Mouse (Mus musculus): ENCODE measurements around the gene 4930452B06Rik. TPM values are rescaled to one million over a fixed set of nuclear protein-coding genes. Genes with fewer than 3 reads are reported as not detected.

Gene 4930452B06Rik
- polyA plus RNA-seq, 1 experiment from 2014 or later: 4.2 TPM

DNA sequence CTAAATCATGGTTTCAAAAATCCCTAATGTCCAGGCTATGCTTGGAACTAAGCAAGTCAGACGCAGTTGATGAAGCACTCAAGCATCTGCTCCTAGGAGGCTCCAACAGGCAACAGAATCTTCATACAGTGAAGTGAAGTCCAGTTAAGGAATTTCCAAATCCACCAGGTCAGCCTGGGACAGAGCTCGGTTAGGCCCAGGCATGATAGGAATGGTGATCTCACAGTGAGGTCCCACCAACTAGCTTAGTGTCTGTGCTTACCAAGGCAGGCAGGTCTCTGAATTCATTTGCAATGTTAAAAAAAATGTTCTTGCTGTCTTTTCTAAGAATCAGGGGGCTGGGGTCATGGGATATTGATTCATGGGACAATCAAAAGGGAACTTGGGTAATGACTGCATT, 236.3 kb downstream of the 4930452B06Rik start:
- no peak for ATAC-seq (ENCODE audit: low read depth)
- Histone ChIP-seq H3K4me3 (ENCODE audit: low read depth, low read length) (no peak overlapping the region), H3K9ac (ENCODE audit: low read depth, low read length) (no peak overlapping the region), H3K4me2 (ENCODE audit: low read depth, low read length) (no peak overlapping the region), H3K27me3 (ENCODE audit: control insufficient read depth, insufficient read depth, low read depth, low read length) (no peaks in the 10 kb centered on the region), H3K36me3 (ENCODE audit: control insufficient read depth, insufficient read depth) (no peaks in the 10 kb centered on the region), H3K9me3 (replicated peaks; ENCODE audit: control insufficient read depth, low read length) (no peaks in the 10 kb centered on the region), H3K27ac (ENCODE audit: low read length) (no peak overlapping the region), H3K4me1 (ENCODE audit: control insufficient read depth, low read depth, low read length) (no peaks in the 10 kb centered on the region)
- WGBS (ENCODE audit: insufficient replicate concordance): 62% methylated on average over 2 of the region's 2 CpGs

DNA sequence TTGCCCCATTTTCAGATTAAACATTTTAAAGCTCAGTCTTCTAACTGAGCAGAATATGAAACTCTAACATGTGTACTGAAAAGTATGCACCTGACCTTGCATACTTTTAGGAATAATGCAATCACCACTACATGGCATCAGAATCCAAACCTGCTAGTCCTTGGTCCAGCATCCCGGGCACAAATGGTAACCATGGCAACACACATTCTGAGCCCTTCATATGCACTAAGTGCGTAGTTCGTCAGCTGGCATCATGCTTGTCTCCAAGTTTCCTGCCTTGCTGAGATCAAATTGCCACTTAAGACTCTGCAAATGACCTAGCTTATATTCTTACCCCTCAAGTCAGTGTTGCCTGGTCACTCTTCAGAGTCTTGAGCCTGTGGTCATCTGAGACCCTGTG, 243.2 kb downstream of the 4930452B06Rik start:
- ATAC-seq (ENCODE audit: low read depth): no peak
- Histone ChIP-seq H3K9me3 (replicated peaks; ENCODE audit: control insufficient read depth, low read length) (no peaks in the 10 kb centered on the region), H3K4me2 (ENCODE audit: low read depth, low read length) (no peak overlapping the region), H3K27ac (ENCODE audit: low read length) (no peak overlapping the region), H3K4me1 (ENCODE audit: control insufficient read depth, low read depth, low read length) (no peaks in the 10 kb centered on the region), H3K4me3 (ENCODE audit: low read depth, low read length) (no peak overlapping the region), H3K9ac (ENCODE audit: low read depth, low read length) (no peak overlapping the region), H3K27me3 (ENCODE audit: control insufficient read depth, insufficient read depth, low read depth, low read length) (no peaks in the 10 kb centered on the region), H3K36me3 (ENCODE audit: control insufficient read depth, insufficient read depth) (no peaks in the 10 kb centered on the region)
- WGBS (ENCODE audit: insufficient replicate concordance): 75% methylated on average over 3 of the region's 3 CpGs

DNA sequence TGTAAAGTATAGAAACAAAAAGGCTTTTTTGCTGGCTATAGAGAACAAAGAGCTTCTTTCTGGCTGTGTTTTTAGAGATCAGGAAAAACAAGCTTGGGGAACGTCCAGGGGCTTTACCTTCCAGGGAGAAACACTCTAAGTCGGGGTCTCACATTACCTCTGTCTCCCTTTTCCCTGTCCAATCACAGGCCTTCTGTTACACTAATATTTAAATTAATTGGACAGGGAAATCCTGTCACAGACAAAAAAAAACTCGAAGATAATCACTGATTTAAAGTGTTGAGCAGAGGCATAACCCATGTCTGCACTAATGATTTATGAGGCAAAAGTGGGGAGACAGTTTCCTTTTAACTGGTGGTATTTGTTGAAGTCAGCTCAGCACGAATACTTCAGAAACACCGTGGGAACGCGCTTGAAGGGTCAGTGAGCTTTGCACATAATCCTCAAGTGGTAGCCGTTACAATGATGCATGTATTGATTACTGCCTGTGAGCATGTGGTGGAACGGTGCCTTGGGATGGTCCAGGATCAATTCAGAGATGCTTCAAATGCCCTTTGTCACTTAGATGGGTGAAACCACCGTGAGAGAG, 244.7 kb downstream of the 4930452B06Rik start:
- H3K9ac ChIP-seq (ENCODE audit: low read depth, low read length): no peak overlapping the region
- H3K36me3 ChIP-seq (ENCODE audit: control insufficient read depth, insufficient read depth): no peaks in the 10 kb centered on the region
- H3K9me3 ChIP-seq (replicated peaks; ENCODE audit: control insufficient read depth, low read length): no peaks in the 10 kb centered on the region
- no peaks in the 10 kb centered on the region for H3K27me3 ChIP-seq (ENCODE audit: control insufficient read depth, insufficient read depth, low read depth, low read length)
- no peak overlapping the region for H3K4me2 ChIP-seq (ENCODE audit: low read depth, low read length)
- no peak overlapping the region for H3K27ac ChIP-seq (ENCODE audit: low read length)
- 23% methylated on average over 10 of the region's 10 CpGs for WGBS (ENCODE audit: insufficient replicate concordance)
- H3K4me1 ChIP-seq (ENCODE audit: control insufficient read depth, low read depth, low read length): no peaks in the 10 kb centered on the region
- ATAC-seq (ENCODE audit: low read depth): no peak
- no peak overlapping the region for H3K4me3 ChIP-seq (ENCODE audit: low read depth, low read length)

DNA sequence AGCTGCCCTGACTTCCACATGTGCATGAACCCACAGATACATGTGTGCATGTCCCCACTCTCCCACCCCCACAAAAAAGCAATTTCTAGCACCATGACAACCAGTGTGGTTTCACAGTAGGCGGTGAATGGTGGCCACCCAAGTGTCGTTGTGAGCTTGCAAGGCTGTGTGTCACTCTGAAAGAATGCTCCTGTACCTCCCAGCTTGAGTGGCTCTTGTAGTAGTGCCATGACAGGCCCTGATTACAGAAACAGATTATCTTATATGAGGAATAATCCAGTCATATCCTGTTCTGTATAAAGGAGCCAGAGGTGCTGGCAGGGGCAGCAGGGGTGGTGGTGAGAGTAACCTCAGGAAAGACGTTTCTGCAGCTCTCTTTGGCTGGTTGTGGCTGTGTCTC, 247.4 kb downstream of the 4930452B06Rik start:
- H3K27ac ChIP-seq (ENCODE audit: low read length): no peak overlapping the region
- ATAC-seq (ENCODE audit: low read depth): no peak
- no peak overlapping the region for H3K4me3 ChIP-seq (ENCODE audit: low read depth, low read length)
- H3K9ac ChIP-seq (ENCODE audit: low read depth, low read length): no peak overlapping the region
- no peak overlapping the region for H3K4me2 ChIP-seq (ENCODE audit: low read depth, low read length)
- H3K27me3 ChIP-seq (ENCODE audit: control insufficient read depth, insufficient read depth, low read depth, low read length): no peaks in the 10 kb centered on the region
- 43% methylated on average over 3 of the region's 3 CpGs for WGBS (ENCODE audit: insufficient replicate concordance)
- H3K36me3 ChIP-seq (ENCODE audit: control insufficient read depth, insufficient read depth): no peaks in the 10 kb centered on the region
- no peaks in the 10 kb centered on the region for H3K4me1 ChIP-seq (ENCODE audit: control insufficient read depth, low read depth, low read length)
- H3K9me3 ChIP-seq (replicated peaks; ENCODE audit: control insufficient read depth, low read length): no peaks in the 10 kb centered on the region

DNA sequence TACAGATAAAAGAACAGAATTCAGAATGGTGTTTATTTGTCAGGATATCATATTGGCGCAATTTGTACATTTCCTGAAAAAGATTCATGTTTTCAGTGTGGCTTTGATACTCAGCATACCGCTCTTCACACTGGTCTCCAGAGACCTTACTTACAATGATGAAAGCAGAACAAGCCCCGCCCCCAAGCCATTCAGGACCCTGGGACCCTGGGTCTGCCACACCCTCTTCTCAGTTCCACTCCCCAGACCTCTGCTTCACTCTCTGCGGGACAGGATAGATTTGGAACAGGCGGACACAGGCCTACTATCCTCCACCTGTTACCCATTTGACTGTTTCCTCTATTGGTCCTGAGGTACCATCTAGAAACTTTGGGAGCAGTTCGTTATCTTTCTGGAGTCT, 260.1 kb downstream of the 4930452B06Rik start:
- no peaks in the 10 kb centered on the region for H3K36me3 ChIP-seq (ENCODE audit: control insufficient read depth, insufficient read depth)

DNA sequence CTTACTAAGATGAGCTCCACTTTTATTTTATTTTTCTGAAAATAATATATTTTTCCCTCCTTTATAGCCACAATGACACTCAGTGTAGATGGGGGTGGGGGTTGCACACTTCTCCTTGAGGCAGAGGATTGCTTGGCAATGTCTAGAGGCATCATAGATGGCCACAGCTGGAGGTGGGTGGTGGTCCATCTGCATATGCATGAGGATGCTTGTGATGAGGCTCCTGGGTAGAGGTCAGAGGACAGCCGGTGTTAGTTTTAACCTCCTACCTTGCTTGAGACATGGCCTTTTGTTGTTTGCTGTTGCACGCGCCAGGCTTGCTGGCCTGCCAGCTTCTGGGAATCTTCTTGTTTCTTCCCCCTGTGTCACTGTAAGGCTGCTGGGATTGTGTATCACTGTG, 262.7 kb downstream of the 4930452B06Rik start:
- Histone ChIP-seq H3K4me1 (ENCODE audit: control insufficient read depth, low read depth, low read length) (no peaks in the 10 kb centered on the region), H3K27ac (ENCODE audit: low read length) (no peak overlapping the region), H3K4me3 (ENCODE audit: low read depth, low read length) (no peak overlapping the region), H3K27me3 (ENCODE audit: control insufficient read depth, insufficient read depth, low read depth, low read length) (no peaks in the 10 kb centered on the region), H3K36me3 (ENCODE audit: control insufficient read depth, insufficient read depth) (no peaks in the 10 kb centered on the region), H3K4me2 (ENCODE audit: low read depth, low read length) (no peak overlapping the region), H3K9ac (ENCODE audit: low read depth, low read length) (no peak overlapping the region), H3K9me3 (replicated peaks; ENCODE audit: control insufficient read depth, low read length) (no peaks in the 10 kb centered on the region)
- 82% methylated on average over 3 of the region's 3 CpGs for WGBS (ENCODE audit: insufficient replicate concordance)
- no peak for ATAC-seq (ENCODE audit: low read depth)

More for the DNA sequence above, 260.1 kb downstream of the 4930452B06Rik start:
- Histone ChIP-seq H3K27me3 (ENCODE audit: control insufficient read depth, insufficient read depth, low read depth, low read length) (no peaks in the 10 kb centered on the region), H3K9me3 (replicated peaks; ENCODE audit: control insufficient read depth, low read length) (no peaks in the 10 kb centered on the region), H3K27ac (ENCODE audit: low read length) (no peak overlapping the region), H3K9ac (ENCODE audit: low read depth, low read length) (no peak overlapping the region), H3K4me3 (ENCODE audit: low read depth, low read length) (no peak overlapping the region), H3K4me1 (ENCODE audit: control insufficient read depth, low read depth, low read length) (no peaks in the 10 kb centered on the region), H3K4me2 (ENCODE audit: low read depth, low read length) (no peak overlapping the region)
- 59% methylated on average over 6 of the region's 6 CpGs for WGBS (ENCODE audit: insufficient replicate concordance)
- ATAC-seq (ENCODE audit: low read depth): no peak

DNA sequence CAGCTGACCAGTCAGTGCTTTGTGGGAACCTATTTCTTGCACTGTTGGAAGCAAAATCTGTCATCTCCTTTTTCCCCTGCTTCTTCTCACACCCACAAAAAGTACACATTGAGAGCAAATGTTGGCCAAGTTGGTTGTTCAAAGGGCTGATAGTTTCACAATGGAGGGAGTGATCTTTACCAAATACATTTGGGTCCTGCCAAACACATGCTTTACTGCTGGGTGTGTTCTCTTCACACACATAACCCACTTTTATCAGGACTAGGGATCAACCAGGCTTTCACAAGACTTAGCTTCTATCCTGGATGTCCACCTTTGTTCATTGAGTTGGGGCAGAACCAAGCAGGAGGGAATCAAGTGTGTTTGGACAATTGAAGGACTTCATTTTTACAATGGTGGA, 267.5 kb downstream of the 4930452B06Rik start:
- H3K9ac ChIP-seq (ENCODE audit: low read depth, low read length): no peak overlapping the region
- H3K9me3 ChIP-seq (replicated peaks; ENCODE audit: control insufficient read depth, low read length): no peaks in the 10 kb centered on the region
- no peaks in the 10 kb centered on the region for H3K36me3 ChIP-seq (ENCODE audit: control insufficient read depth, insufficient read depth)
- H3K4me2 ChIP-seq (ENCODE audit: low read depth, low read length): no peak overlapping the region
- H3K27ac ChIP-seq (ENCODE audit: low read length): no peak overlapping the region
- H3K4me1 ChIP-seq (ENCODE audit: control insufficient read depth, low read depth, low read length): no peaks in the 10 kb centered on the region
- no peak overlapping the region for H3K4me3 ChIP-seq (ENCODE audit: low read depth, low read length)
- ATAC-seq (ENCODE audit: low read depth): 0 out of 2 replicates have a peak, but pooled peaks have one; percentile 35
- H3K27me3 ChIP-seq (ENCODE audit: control insufficient read depth, insufficient read depth, low read depth, low read length): no peaks in the 10 kb centered on the region

DNA sequence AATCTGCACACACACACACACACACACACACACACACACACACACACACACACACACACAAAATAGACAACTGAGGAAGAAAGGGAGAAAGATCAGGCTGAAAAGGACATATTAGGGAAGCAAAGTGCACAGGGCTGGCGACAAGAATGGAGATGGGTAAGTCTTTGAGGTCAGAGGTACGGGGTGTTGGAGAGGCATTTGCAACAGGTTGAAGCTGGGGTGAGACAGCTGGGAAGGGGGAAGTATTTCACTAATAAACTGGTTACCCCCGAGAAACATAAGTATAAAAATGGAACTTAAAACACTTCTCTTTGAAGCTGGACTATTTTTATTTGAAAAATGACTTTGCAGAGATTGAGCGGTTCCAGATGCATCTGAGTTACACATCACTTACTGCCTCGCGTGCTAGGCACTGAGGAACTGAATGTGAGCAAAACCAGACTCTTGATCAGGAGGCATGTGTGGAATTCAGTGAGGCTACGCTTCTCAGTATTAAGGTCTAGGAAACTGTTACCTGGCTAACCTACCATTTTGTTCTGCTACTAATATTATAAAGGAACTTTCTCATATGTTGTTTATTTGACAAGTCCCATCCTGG, 270.3 kb downstream of the 4930452B06Rik start:
- Histone ChIP-seq H3K4me1 (ENCODE audit: control insufficient read depth, low read depth, low read length) (no peaks in the 10 kb centered on the region), H3K36me3 (ENCODE audit: control insufficient read depth, insufficient read depth) (no peaks in the 10 kb centered on the region), H3K27me3 (ENCODE audit: control insufficient read depth, insufficient read depth, low read depth, low read length) (no peaks in the 10 kb centered on the region), H3K27ac (ENCODE audit: low read length) (no peak overlapping the region), H3K9me3 (replicated peaks; ENCODE audit: control insufficient read depth, low read length) (no peaks in the 10 kb centered on the region), H3K4me2 (ENCODE audit: low read depth, low read length) (no peak overlapping the region), H3K9ac (ENCODE audit: low read depth, low read length) (no peak overlapping the region), H3K4me3 (ENCODE audit: low read depth, low read length) (no peak overlapping the region)
- no peak for ATAC-seq (ENCODE audit: low read depth)
- WGBS (ENCODE audit: insufficient replicate concordance): 62% methylated on average over 7 of the region's 7 CpGs

DNA sequence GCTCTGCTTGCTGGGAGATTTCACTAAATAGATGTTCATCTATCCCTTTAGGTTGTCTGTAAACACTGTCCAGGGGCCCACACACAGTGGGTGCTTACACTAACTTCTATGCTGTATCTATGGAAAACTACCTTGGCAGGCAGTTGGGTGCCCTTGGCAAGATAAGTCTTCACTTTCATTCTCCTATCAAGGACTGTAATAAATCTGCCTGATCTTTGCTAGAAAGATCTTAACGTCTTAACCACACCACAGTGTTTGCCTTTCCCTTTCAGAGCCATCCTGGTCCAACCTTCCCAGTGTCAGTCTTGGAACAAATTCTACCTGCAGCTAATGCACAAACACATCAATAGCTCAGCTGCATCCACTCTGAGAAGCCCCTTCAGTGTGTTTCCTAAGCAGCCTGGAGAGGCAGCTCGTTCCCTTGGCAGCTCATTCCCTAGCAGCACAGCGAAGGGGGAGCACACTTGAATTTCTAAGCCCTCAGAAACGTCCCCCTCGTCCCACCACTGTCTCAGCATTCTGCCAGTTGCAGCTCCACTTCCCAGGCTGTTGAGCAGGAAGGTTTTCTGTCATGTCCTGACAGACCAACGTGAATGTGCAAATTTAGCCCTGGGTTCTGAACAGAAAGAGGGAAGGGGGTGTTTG, 273.7 kb downstream of the 4930452B06Rik start:
- no peak for ATAC-seq (ENCODE audit: low read depth)
- H3K4me3 ChIP-seq (ENCODE audit: low read depth, low read length): no peak overlapping the region
- no peaks in the 10 kb centered on the region for H3K27me3 ChIP-seq (ENCODE audit: control insufficient read depth, insufficient read depth, low read depth, low read length)
- no peak overlapping the region for H3K9ac ChIP-seq (ENCODE audit: low read depth, low read length)
- no peaks in the 10 kb centered on the region for H3K4me1 ChIP-seq (ENCODE audit: control insufficient read depth, low read depth, low read length)
- no peak overlapping the region for H3K27ac ChIP-seq (ENCODE audit: low read length)
- H3K4me2 ChIP-seq (ENCODE audit: low read depth, low read length): no peak overlapping the region
- H3K36me3 ChIP-seq (ENCODE audit: control insufficient read depth, insufficient read depth): no peaks in the 10 kb centered on the region
- WGBS (ENCODE audit: insufficient replicate concordance): 37% methylated on average over 6 of the region's 6 CpGs
- no peaks in the 10 kb centered on the region for H3K9me3 ChIP-seq (replicated peaks; ENCODE audit: control insufficient read depth, low read length)

Measured in liver, embryonic 16.5 days (tissue).